ENCODE assay signal across 31 mouse cellular contexts in the genomic region with DNA sequence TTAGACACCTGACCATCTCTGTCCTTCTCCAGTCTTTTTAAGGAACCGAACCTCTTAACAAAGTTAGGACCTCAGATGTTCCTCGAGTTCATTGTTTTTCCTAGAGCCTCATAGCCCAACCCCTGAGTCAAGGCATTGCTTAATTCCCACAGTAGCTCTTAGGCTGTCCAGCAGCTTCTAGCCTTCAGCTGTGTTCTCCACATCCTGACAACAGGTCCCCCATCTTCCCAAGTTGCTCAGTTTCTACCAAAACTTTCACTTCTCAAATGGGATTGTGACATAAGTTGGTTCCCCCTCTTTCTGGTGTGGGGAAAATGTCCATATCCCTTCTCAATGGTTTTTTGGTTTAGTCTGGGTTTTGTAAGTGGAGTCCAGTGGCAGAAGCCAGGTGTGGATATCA. TPM values are rescaled to one million over a fixed set of nuclear protein-coding genes. Genes with fewer than 3 reads are reported as not detected.
"Had no signal": no experiment of that assay in that cellular context is flagged by ENCODE, and none has a peak within 500 bp of the region (broad histone marks: within the 10 kb centered on the region; RNA-seq: fewer than 3 reads in every experiment).

No protein-coding gene starts in this region.

- DNase-seq: heart, postnatal 10 days; heart, postnatal 14 days; heart, postnatal 4 days; kidney, adult 11 months; kidney, adult 18-20 months; kidney, adult 2 months; kidney, adult 8-10 months; kidney, adult 9 months; kidney, postnatal 10 days; kidney, postnatal 14 days; kidney, postnatal 25 days; kidney, postnatal 36 days; kidney, postnatal 4 days; layer of hippocampus, adult 9-11 months; layer of hippocampus, postnatal 36 days had no signal

- ATAC-seq: hindbrain, embryonic 16.5 days; hindbrain, postnatal 0 days; inflammation-experienced regulatory T-cells, adult 6 months; intestine, embryonic 15.5 days; intestine, embryonic 16.5 days; intestine, postnatal 0 days had no signal

RNA-seq across cellular contexts. Expression of a gene that starts 20.0 kb away (rescaled TPM):
- total RNA-seq: heart, postnatal 10 days; heart, postnatal 14 days; heart, postnatal 25 days; heart, postnatal 4 days; hematopoietic stem cell, adult 5-6 weeks; hindbrain, postnatal 0 days; layer of hippocampus, adult 18-20 months; layer of hippocampus, adult 2 months; layer of hippocampus, adult 8-10 months; layer of hippocampus, postnatal 10 days; layer of hippocampus, postnatal 14 days; layer of hippocampus, postnatal 25 days; layer of hippocampus, postnatal 36 days; left cerebral cortex, adult 18-20 months; left cerebral cortex, adult 2 months had no signal

RNA-seq across cellular contexts. Expression of a gene that starts 30.0 kb away (rescaled TPM):
- total RNA-seq: heart, postnatal 10 days; heart, postnatal 14 days; heart, postnatal 25 days; heart, postnatal 4 days; hematopoietic stem cell, adult 5-6 weeks; hindbrain, postnatal 0 days; layer of hippocampus, adult 18-20 months; layer of hippocampus, adult 2 months; layer of hippocampus, adult 8-10 months; layer of hippocampus, postnatal 10 days; layer of hippocampus, postnatal 14 days; layer of hippocampus, postnatal 25 days; layer of hippocampus, postnatal 36 days; left cerebral cortex, adult 18-20 months; left cerebral cortex, adult 2 months had no signal

RNA-seq across cellular contexts. Expression of a gene that starts 40.4 kb away (rescaled TPM):
- total RNA-seq: heart, postnatal 10 days; heart, postnatal 14 days; heart, postnatal 25 days; heart, postnatal 4 days; hematopoietic stem cell, adult 5-6 weeks; hindbrain, postnatal 0 days; layer of hippocampus, adult 18-20 months; layer of hippocampus, adult 2 months; layer of hippocampus, adult 8-10 months; layer of hippocampus, postnatal 10 days; layer of hippocampus, postnatal 14 days; layer of hippocampus, postnatal 25 days; layer of hippocampus, postnatal 36 days; left cerebral cortex, adult 18-20 months; left cerebral cortex, adult 2 months had no signal
